ENCODE assay signal across 8 mouse cellular contexts in the genomic region with DNA sequence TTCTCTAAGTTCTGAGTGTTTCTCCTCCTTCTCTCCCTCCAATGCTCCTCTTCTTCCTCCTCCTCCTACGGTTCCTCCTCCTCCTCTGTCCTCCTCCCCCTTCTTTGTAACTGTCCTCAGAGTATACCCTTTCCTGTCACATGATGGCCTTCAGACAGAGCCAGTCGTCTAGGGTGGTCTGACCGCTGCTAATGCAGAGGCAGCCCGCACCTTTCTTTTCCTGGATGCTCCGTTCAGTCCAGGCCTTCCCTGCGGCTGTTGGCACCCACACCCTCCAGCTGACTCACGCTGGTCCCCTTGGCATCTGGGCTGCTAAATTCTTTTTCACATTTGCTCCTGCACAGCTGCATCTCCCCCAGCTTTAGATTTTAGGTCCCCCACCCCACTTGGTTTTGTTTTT. TPM values are rescaled to one million over a fixed set of nuclear protein-coding genes. Genes with fewer than 3 reads are reported as not detected.
DNase-seq lines count a peak whose midpoint lies in the region; ATAC-seq lines count a peak whose summit lies in the region.

No protein-coding gene starts in this region.

- no peaks in the 10 kb centered on the region for H3K9me3 ChIP-seq in heart, embryonic 12.5 days (replicated peaks)
- H3K9me3 ChIP-seq in liver, embryonic 13.5 days (replicated peaks): no peaks in the 10 kb centered on the region
- H3K9me3 ChIP-seq in neural tube, embryonic 15.5 days (replicated peaks): no peaks in the 10 kb centered on the region

- peak overlapping the region; percentile 87 for H3K27ac ChIP-seq in heart, embryonic 12.5 days (ENCODE audit: poor library complexity, severe bottlenecking)
- H3K27ac ChIP-seq in liver, embryonic 13.5 days: peak overlapping the region; percentile 54
- peak overlapping the region; percentile 3 for H3K27ac ChIP-seq in neural tube, embryonic 15.5 days (replicated peaks)

- H3K4me2 ChIP-seq in heart, embryonic 12.5 days: peak overlapping the region; percentile 9; the same call in 1 of the 2 replicates
- H3K4me2 ChIP-seq in liver, embryonic 13.5 days: peak overlapping the region; percentile 24; the same call in 1 of the 2 replicates
- H3K4me2 ChIP-seq in neural tube, embryonic 15.5 days: no peak overlapping the region; the same call in 1 of the 2 replicates

- no peak overlapping the region for H3K4me3 ChIP-seq in heart, embryonic 12.5 days
- H3K4me3 ChIP-seq in liver, embryonic 13.5 days (replicated peaks): no peak overlapping the region
- H3K4me3 ChIP-seq in neural tube, embryonic 15.5 days (replicated peaks): no peak overlapping the region

- H3K27me3 ChIP-seq in heart, embryonic 12.5 days (replicated peaks): no peaks in the 10 kb centered on the region
- H3K27me3 ChIP-seq in liver, embryonic 13.5 days: no peaks in the 10 kb centered on the region
- H3K27me3 ChIP-seq in neural tube, embryonic 15.5 days (replicated peaks): no peaks in the 10 kb centered on the region

- peaks cover 23% of the 10 kb centered on the region for H3K4me1 ChIP-seq in heart, embryonic 12.5 days (replicated peaks)
- peaks cover 29% of the 10 kb centered on the region for H3K4me1 ChIP-seq in liver, embryonic 13.5 days (replicated peaks)
- H3K4me1 ChIP-seq in neural tube, embryonic 15.5 days: peaks cover 26% of the 10 kb centered on the region

- H3K36me3 ChIP-seq in heart, embryonic 12.5 days: no peaks in the 10 kb centered on the region
- no peaks in the 10 kb centered on the region for H3K36me3 ChIP-seq in liver, embryonic 13.5 days
- no peaks in the 10 kb centered on the region for H3K36me3 ChIP-seq in neural tube, embryonic 15.5 days

- peak; percentile 68 for ATAC-seq in heart, embryonic 12.5 days (ENCODE audit: insufficient number of reproducible peaks, low FRiP score)
- ATAC-seq in liver, embryonic 13.5 days (ENCODE audit: low read depth): no peak
- ATAC-seq in neural tube, embryonic 15.5 days (ENCODE audit: low FRiP score): no peak

- peak overlapping the region; percentile 38; the same call in 1 of the 2 replicates for H3K9ac ChIP-seq in heart, embryonic 12.5 days
- peak overlapping the region; percentile 17; the same call in 1 of the 2 replicates for H3K9ac ChIP-seq in liver, embryonic 13.5 days
- H3K9ac ChIP-seq in neural tube, embryonic 15.5 days (replicated peaks): no peak overlapping the region

- WGBS in heart, embryonic 12.5 days: 35% methylated on average over 7 of the region's 7 CpGs
- WGBS in liver, embryonic 13.5 days (ENCODE audit: insufficient replicate concordance): 20% methylated on average over 7 of the region's 7 CpGs
- 10% methylated on average over 7 of the region's 7 CpGs for WGBS in neural tube, embryonic 15.5 days

- peak; percentile 37 to 51 for DNase-seq in kidney, postnatal 4 days
- DNase-seq in kidney, adult 9 months: no peak
- DNase-seq in embryo, embryonic 11 days: peak; percentile 57
- DNase-seq in liver, embryonic 13.5 days: no peak
- DNase-seq in layer of hippocampus, postnatal 25 days (ENCODE audit: extremely low spot score in 1 of 2, low spot score in 1 of 2): no peak
- DNase-seq in spleen, postnatal 10 days (ENCODE audit: low spot score in 2 of 2): no peak

RNA-seq across cellular contexts. Expression of gene Gm9964, which starts 9.8 kb away (rescaled TPM):
- polyA plus RNA-seq in heart, embryonic 12.5 days (2016; fragmentation: Nextera tagmentation; extraction: Ambion mirVana): not detected in 2 replicates
- polyA plus RNA-seq in liver, embryonic 13.5 days (2015; fragmentation: Nextera tagmentation; extraction: Ambion mirVana): not detected in 2 replicates
- not detected in 2 replicates for polyA plus RNA-seq in neural tube, embryonic 15.5 days (2015; fragmentation: Nextera tagmentation; extraction: Ambion mirVana)
- total RNA-seq in layer of hippocampus, postnatal 25 days (2021): under 1 TPM; 0.73 to 0.91 TPM

RNA-seq across cellular contexts. Expression of gene Nf1, which starts 33.0 kb away (rescaled TPM):
- polyA plus RNA-seq in heart, embryonic 12.5 days (2016; fragmentation: Nextera tagmentation; extraction: Ambion mirVana): 5.6 and 6.6 TPM in 2 replicates
- 1.5 and 1.6 TPM in 2 replicates for polyA plus RNA-seq in liver, embryonic 13.5 days (2015; fragmentation: Nextera tagmentation; extraction: Ambion mirVana)
- polyA plus RNA-seq in neural tube, embryonic 15.5 days (2015; fragmentation: Nextera tagmentation; extraction: Ambion mirVana): 5.4 and 5.6 TPM in 2 replicates
- 100 to 1,000 TPM; 103 to 117 TPM for total RNA-seq in layer of hippocampus, postnatal 25 days (2021)

RNA-seq across cellular contexts. Expression of gene Wsb1, which starts 52.0 kb away (rescaled TPM):
- 222 and 233 TPM in 2 replicates for polyA plus RNA-seq in heart, embryonic 12.5 days (2016; fragmentation: Nextera tagmentation; extraction: Ambion mirVana)
- polyA plus RNA-seq in liver, embryonic 13.5 days (2015; fragmentation: Nextera tagmentation; extraction: Ambion mirVana): 38.0 and 44.7 TPM in 2 replicates
- 415 and 444 TPM in 2 replicates for polyA plus RNA-seq in neural tube, embryonic 15.5 days (2015; fragmentation: Nextera tagmentation; extraction: Ambion mirVana)
- total RNA-seq in layer of hippocampus, postnatal 25 days (2021): 10 to 100 TPM; 68.1 to 92.0 TPM

Comparison
In these comparisons a context has a peak if more than half of its experiments do, and no peak if none do; other contexts are left out.
1. DNase-seq: peak in kidney, postnatal 4 days (2 of 2) and embryo, embryonic 11 days (single experiment); none in kidney, adult 9 months (single experiment), liver, embryonic 13.5 days (single experiment), layer of hippocampus, postnatal 25 days (0 of 2) and spleen, postnatal 10 days (0 of 2).
2. H3K27ac ChIP-seq: peak in every context shown above with its lines; median percentile 87 in heart, embryonic 12.5 days; 54 in liver, embryonic 13.5 days; 3 in neural tube, embryonic 15.5 days.